Mouse (Mus musculus): ENCODE measurements around the gene Ercc2.

GRCm38 (mm10) chr7:19383708-19384107, 1.9 kb downstream of the Ercc2 start:
- TF ChIP-seq POLR2A (IDR thresholded peaks at IDR 0.05; ENCODE audit: insufficient read depth, low read length) (no peak), CTCF (IDR thresholded peaks at IDR 0.05; ENCODE audit: low read depth, low read length) (no peak)

All from ES-Bruce4 (cell line).